Mouse (Mus musculus): ENCODE measurements at regions not wholly inside any gene's neighbourhood (a gene's known extent, or its start where the extent isn't known, plus 50 kb on each side); places are given as distances from the start of the nearest gene placed in this dataset.

- TF ChIP-seq POLR2A (IDR thresholded peaks at IDR 0.05; ENCODE audit: control insufficient read depth in 1 of 2, insufficient read depth in 1 of 2, low read depth in 1 of 2, low read length in 2 of 2, poor library complexity in 1 of 2) (no peak), MAFK (IDR thresholded peaks at IDR 0.05; ENCODE audit: borderline replicate concordance, low read depth, low read length) (no peak), TCF12 (IDR thresholded peaks at IDR 0.05; ENCODE audit: low read depth, low read length) (no peak), TBP (IDR thresholded peaks at IDR 0.05; ENCODE audit: low read depth, low read length) (no peak), MAX (IDR thresholded peaks at IDR 0.05; ENCODE audit: low read length) (no peak), CTCF (IDR thresholded peaks at IDR 0.05 in 2 of 3, conservative IDR thresholded peaks at IDR 0.05 in 1 of 3; ENCODE audit: control insufficient read depth in 1 of 3, insufficient read depth in 1 of 3, low read depth in 2 of 3, low read length in 3 of 3, poor library complexity in 1 of 3, severe bottlenecking in 1 of 3) (peak; percentile 37 to 81 (median 65)), ZKSCAN1 (IDR thresholded peaks at IDR 0.05; ENCODE audit: low read depth, low read length) (no peak), CHD1 (IDR thresholded peaks at IDR 0.05; ENCODE audit: low read depth, low read length) (no peak)
Measured at GRCm38 (mm10) chr2:75150986-75151385, 325.4 kb downstream of the Mtx2 start.

Measured in MEL (cell line).